Mouse (Mus musculus): ENCODE measurements at regions not wholly inside any gene's neighbourhood (a gene's known extent, or its start where the extent isn't known, plus 50 kb on each side); places are given as distances from the start of the nearest gene placed in this dataset.
A peak's percentile ranks its signal among the peaks of the same experiment; 100 is the strongest.

GRCm38 (mm10) chr15:56604266-56604665, 873.2 kb downstream of the Slc22a22 start:
- DNase-seq (ENCODE audit: low spot score in 2 of 2): no peak

- DNase-seq (ENCODE audit: low spot score in 2 of 2): no peak
Measured at GRCm38 (mm10) chr15:56592656-56593055, 884.8 kb downstream of the Slc22a22 start.

- no peak for DNase-seq (ENCODE audit: low spot score in 2 of 2)
Measured at GRCm38 (mm10) chr15:56580745-56581515, 896.5 kb downstream of the Slc22a22 start.

- no peak for DNase-seq (ENCODE audit: low spot score in 2 of 2)
Measured at GRCm38 (mm10) chr15:56563192-56563591, 914.2 kb downstream of the Slc22a22 start.

- DNase-seq (ENCODE audit: low spot score in 2 of 2): no peak
Measured at GRCm38 (mm10) chr15:56562785-56563184, 914.6 kb downstream of the Slc22a22 start.

GRCm38 (mm10) chr15:56562143-56562542, 915.3 kb downstream of the Slc22a22 start:
- no peak for DNase-seq (ENCODE audit: low spot score in 2 of 2)

- no peak for DNase-seq (ENCODE audit: low spot score in 2 of 2)
Measured at GRCm38 (mm10) chr15:56554386-56554785, 923.0 kb downstream of the Slc22a22 start.

GRCm38 (mm10) chr15:56553851-56554250, 923.6 kb downstream of the Slc22a22 start:
- DNase-seq (ENCODE audit: low spot score in 2 of 2): no peak

- DNase-seq (ENCODE audit: low spot score in 2 of 2): no peak
Measured at GRCm38 (mm10) chr15:56531529-56531928, 945.9 kb downstream of the Slc22a22 start.

GRCm38 (mm10) chr15:56518379-56518778, 959.0 kb downstream of the Slc22a22 start:
- no peak for DNase-seq (ENCODE audit: low spot score in 2 of 2)

- DNase-seq (ENCODE audit: low spot score in 2 of 2): no peak
Measured at GRCm38 (mm10) chr15:56516095-56516494, 961.3 kb downstream of the Slc22a22 start.

- no peak for DNase-seq (ENCODE audit: low spot score in 2 of 2)
Measured at GRCm38 (mm10) chr15:56498774-56499173, 978.7 kb downstream of the Slc22a22 start.

GRCm38 (mm10) chr15:56497757-56498156, 979.7 kb downstream of the Slc22a22 start:
- no peak for DNase-seq (ENCODE audit: low spot score in 2 of 2)

GRCm38 (mm10) chr15:56496355-56496754, 981.1 kb downstream of the Slc22a22 start:
- no peak for DNase-seq (ENCODE audit: low spot score in 2 of 2)

GRCm38 (mm10) chr15:56485931-56486330, 991.5 kb downstream of the Slc22a22 start:
- DNase-seq (ENCODE audit: low spot score in 2 of 2): no peak

- no peak for DNase-seq (ENCODE audit: low spot score in 2 of 2)
Measured at GRCm38 (mm10) chr15:56484693-56485092, 992.7 kb downstream of the Slc22a22 start.

GRCm38 (mm10) chr15:56479682-56480081, 997.7 kb downstream of the Slc22a22 start:
- no peak for DNase-seq (ENCODE audit: low spot score in 2 of 2)

- DNase-seq (ENCODE audit: low spot score in 2 of 2): no peak
Measured at GRCm38 (mm10) chr15:56479015-56479414, 998.4 kb downstream of the Slc22a22 start.

GRCm38 (mm10) chr15:56473679-56474078, 1003.7 kb downstream of the Slc22a22 start:
- no peak for DNase-seq (ENCODE audit: low spot score in 2 of 2)

GRCm38 (mm10) chr15:56451881-56452280, 1025.5 kb downstream of the Slc22a22 start:
- peak; percentile 2 to 3 for DNase-seq (ENCODE audit: low spot score in 2 of 2)

GRCm38 (mm10) chr15:56448015-56448645, 1029.3 kb downstream of the Slc22a22 start:
- no peak for DNase-seq (ENCODE audit: low spot score in 2 of 2)

- no peak for DNase-seq (ENCODE audit: low spot score in 2 of 2)
Measured at GRCm38 (mm10) chr15:56440171-56440570, 1037.3 kb downstream of the Slc22a22 start.

- DNase-seq (ENCODE audit: low spot score in 2 of 2): no peak
Measured at GRCm38 (mm10) chr15:56438370-56438769, 1039.1 kb downstream of the Slc22a22 start.

Data from right cerebral cortex, adult 2 months (tissue).